Mouse (Mus musculus): Measurements from ENCODE around the gene Zfp991.
"Not testable (repeated sequence)": the region's sequence is repeated elsewhere in the genome, so short reads cannot be mapped to it uniquely, and the experiment has no call there.

DNA sequence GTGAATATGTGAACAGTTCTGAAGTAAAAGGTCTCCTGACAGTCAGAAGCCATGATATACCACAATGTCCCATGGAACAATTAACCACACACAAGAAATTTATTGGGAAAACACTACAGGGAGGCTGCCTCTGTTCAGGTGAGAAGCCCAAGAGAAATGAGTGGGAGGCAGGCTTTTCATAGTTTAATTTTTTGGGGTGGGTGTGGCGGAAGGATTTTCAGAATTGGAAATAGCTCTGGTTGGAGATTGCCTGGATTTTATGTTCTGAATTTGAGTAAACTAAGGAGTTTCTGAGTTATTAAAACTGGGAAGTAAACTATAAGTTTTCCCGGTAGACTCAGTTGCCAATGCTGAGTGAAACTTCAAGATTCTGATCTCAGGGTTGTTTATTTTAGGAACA is 4.7 kb upstream of the Zfp991 start:
- TF ChIP-seq CTCF, POLR2A (IDR thresholded peaks at IDR 0.05; ENCODE audit: insufficient read depth, low read depth, low read length): not testable (repeated sequence)

All from olfactory bulb, adult 2 months (tissue).